Mouse (Mus musculus): ENCODE measurements at regions not wholly inside any gene's neighbourhood (a gene's known extent, or its start where the extent isn't known, plus 50 kb on each side); places are given as distances from the start of the nearest gene placed in this dataset.

DNA sequence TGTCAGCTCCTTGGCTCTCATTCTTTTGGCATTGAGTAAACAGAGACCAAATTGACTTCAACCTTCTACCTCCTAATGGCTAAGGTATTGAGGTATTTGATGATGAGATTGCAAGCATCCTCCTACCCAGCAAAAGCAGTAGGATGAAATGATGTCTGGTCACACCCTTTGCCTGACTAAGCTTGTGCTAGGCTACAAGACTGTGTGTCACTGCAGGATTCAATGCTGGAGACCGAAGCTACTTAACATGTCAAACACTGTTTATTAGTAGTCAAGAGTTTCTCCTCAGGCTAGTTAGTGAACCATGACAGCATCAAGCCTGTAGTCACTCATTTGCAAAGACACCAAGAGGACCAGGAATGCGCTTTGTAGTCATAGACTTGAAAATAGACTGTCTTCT, 320.0 kb downstream of the Prr30 start:
- no peak for TF ChIP-seq CTCF (conservative IDR thresholded peaks at IDR 0.05; ENCODE audit: low read length)
- no peak for TF ChIP-seq POU5F1 (IDR thresholded peaks at IDR 0.05; ENCODE audit: borderline replicate concordance, low read length)

Data from E14TG2a.4 (cell line).